Mouse (Mus musculus): ENCODE results near the gene Gm3417.
"Not testable (repeated sequence)": the region's sequence is repeated elsewhere in the genome, so short reads cannot be mapped to it uniquely, and the experiment has no call there.

GRCm38 (mm10) chr17:15025513-15025912, 46.9 kb upstream of the Gm3417 start:
- not testable (repeated sequence) for TF ChIP-seq POLR2A (IDR thresholded peaks at IDR 0.05; ENCODE audit: control insufficient read depth, low read depth, low read length); CTCF (IDR thresholded peaks at IDR 0.05; ENCODE audit: control insufficient read depth, insufficient read depth, insufficient replicate concordance, low read depth, low read length)

All from testis, adult 2 months (tissue).